Mouse (Mus musculus): ENCODE data around the gene Lrmp. TPM values are rescaled to one million over a fixed set of nuclear protein-coding genes. Genes with fewer than 3 reads are reported as not detected.
"Not testable (repeated sequence)": the region's sequence is repeated elsewhere in the genome, so short reads cannot be mapped to it uniquely, and the experiment has no call there.

Gene Lrmp
- polyA plus RNA-seq, 1 experiment from 2014 or later, result 6.5 TPM

- H3K4me1 ChIP-seq (ENCODE audit: control insufficient read depth, insufficient read depth, low read length), result no peaks in the 10 kb centered on the region; the same call in 1 of the 2 replicates
- 0 out of 2 replicates have a peak, but pooled peaks cover 3% of the 10 kb centered on the region for H3K9me3 ChIP-seq (ENCODE audit: control insufficient read depth, low read depth, low read length)
- H3K27ac ChIP-seq (ENCODE audit: low read length), result no peak overlapping the region
- WGBS, result 78% methylated on average over 11 of the region's 11 CpGs
- H3K4me2 ChIP-seq (replicated peaks; ENCODE audit: low read depth, low read length), result no peak overlapping the region
- no peaks in the 10 kb centered on the region for H3K27me3 ChIP-seq (ENCODE audit: control insufficient read depth, insufficient read depth, low read length)
- no peaks in the 10 kb centered on the region for H3K36me3 ChIP-seq (ENCODE audit: control insufficient read depth, insufficient read depth, low read length)
- H3K4me3 ChIP-seq (ENCODE audit: low read depth, low read length), result no peak overlapping the region
- ATAC-seq (ENCODE audit: insufficient number of reproducible peaks, insufficient read depth, low FRiP score, low read depth), result no peak
- no peak overlapping the region for H3K9ac ChIP-seq (replicated peaks; ENCODE audit: low read depth, low read length)
Observed at GRCm38 (mm10) chr6:145123136-145124060, 7.9 kb downstream of the Lrmp start.

- Histone ChIP-seq H3K9me3 (ENCODE audit: control insufficient read depth, low read depth, low read length) (0 out of 2 replicates have a peak, but pooled peaks cover 3% of the 10 kb centered on the region), H3K4me2 (replicated peaks; ENCODE audit: low read depth, low read length) (no peak overlapping the region), H3K27ac (ENCODE audit: low read length) (no peak overlapping the region), H3K36me3 (ENCODE audit: control insufficient read depth, insufficient read depth, low read length) (no peaks in the 10 kb centered on the region), H3K9ac (replicated peaks; ENCODE audit: low read depth, low read length) (no peak overlapping the region), H3K27me3 (ENCODE audit: control insufficient read depth, insufficient read depth, low read length) (no peaks in the 10 kb centered on the region), H3K4me3 (ENCODE audit: low read depth, low read length) (no peak overlapping the region), H3K4me1 (ENCODE audit: control insufficient read depth, insufficient read depth, low read length) (no peaks in the 10 kb centered on the region; the same call in 1 of the 2 replicates)
- no peak for ATAC-seq (ENCODE audit: insufficient number of reproducible peaks, insufficient read depth, low FRiP score, low read depth)
- 73% methylated on average over 1 of the region's 1 CpGs for WGBS
Observed at GRCm38 (mm10) chr6:145124621-145125020, 9.2 kb downstream of the Lrmp start.

- no peaks in the 10 kb centered on the region for H3K36me3 ChIP-seq (ENCODE audit: control insufficient read depth, insufficient read depth, low read length)
- 54% methylated on average over 7 of the region's 7 CpGs for WGBS
- H3K4me3 ChIP-seq (ENCODE audit: low read depth, low read length), result no peak overlapping the region
- H3K27ac ChIP-seq (ENCODE audit: low read length), result no peak overlapping the region
- H3K4me1 ChIP-seq (ENCODE audit: control insufficient read depth, insufficient read depth, low read length), result no peaks in the 10 kb centered on the region; the same call in 1 of the 2 replicates
- ATAC-seq (ENCODE audit: insufficient number of reproducible peaks, insufficient read depth, low FRiP score, low read depth), result no peak
- H3K9me3 ChIP-seq (ENCODE audit: control insufficient read depth, low read depth, low read length), result 0 out of 2 replicates have a peak, but pooled peaks cover 3% of the 10 kb centered on the region
- H3K4me2 ChIP-seq (replicated peaks; ENCODE audit: low read depth, low read length), result no peak overlapping the region
- H3K27me3 ChIP-seq (ENCODE audit: control insufficient read depth, insufficient read depth, low read length), result no peaks in the 10 kb centered on the region
- H3K9ac ChIP-seq (replicated peaks; ENCODE audit: low read depth, low read length), result no peak overlapping the region
Observed at GRCm38 (mm10) chr6:145125591-145126113, 10.2 kb downstream of the Lrmp start.

GRCm38 (mm10) chr6:145127652-145128051 lies 12.2 kb downstream of the Lrmp start:
- no peak for ATAC-seq (ENCODE audit: insufficient number of reproducible peaks, insufficient read depth, low FRiP score, low read depth)
- Histone ChIP-seq H3K4me2 (replicated peaks; ENCODE audit: low read depth, low read length) (no peak overlapping the region), H3K4me3 (ENCODE audit: low read depth, low read length) (no peak overlapping the region), H3K27me3 (ENCODE audit: control insufficient read depth, insufficient read depth, low read length) (no peaks in the 10 kb centered on the region), H3K9me3 (ENCODE audit: control insufficient read depth, low read depth, low read length) (0 out of 2 replicates have a peak, but pooled peaks cover 3% of the 10 kb centered on the region), H3K27ac (ENCODE audit: low read length) (no peak overlapping the region), H3K9ac (replicated peaks; ENCODE audit: low read depth, low read length) (no peak overlapping the region), H3K4me1 (ENCODE audit: control insufficient read depth, insufficient read depth, low read length) (no peaks in the 10 kb centered on the region), H3K36me3 (ENCODE audit: control insufficient read depth, insufficient read depth, low read length) (no peaks in the 10 kb centered on the region)
- WGBS, result 98% methylated on average over 3 of the region's 3 CpGs

- no peak overlapping the region for H3K4me3 ChIP-seq (ENCODE audit: low read depth, low read length)
- no peak for ATAC-seq (ENCODE audit: insufficient number of reproducible peaks, insufficient read depth, low FRiP score, low read depth)
- H3K27ac ChIP-seq (ENCODE audit: low read length), result no peak overlapping the region
- H3K9ac ChIP-seq (replicated peaks; ENCODE audit: low read depth, low read length), result no peak overlapping the region
- no peaks in the 10 kb centered on the region for H3K27me3 ChIP-seq (ENCODE audit: control insufficient read depth, insufficient read depth, low read length)
- WGBS, result 68% methylated on average over 4 of the region's 4 CpGs
- H3K4me2 ChIP-seq (replicated peaks; ENCODE audit: low read depth, low read length), result no peak overlapping the region
- H3K36me3 ChIP-seq (ENCODE audit: control insufficient read depth, insufficient read depth, low read length), result no peaks in the 10 kb centered on the region
- H3K4me1 ChIP-seq (ENCODE audit: control insufficient read depth, insufficient read depth, low read length), result no peaks in the 10 kb centered on the region
- 0 out of 2 replicates have a peak, but pooled peaks cover 3% of the 10 kb centered on the region for H3K9me3 ChIP-seq (ENCODE audit: control insufficient read depth, low read depth, low read length)
Observed at GRCm38 (mm10) chr6:145129563-145129962, 14.1 kb downstream of the Lrmp start.

GRCm38 (mm10) chr6:145131991-145132390 lies 16.5 kb downstream of the Lrmp start:
- H3K4me1 ChIP-seq (ENCODE audit: control insufficient read depth, insufficient read depth, low read length), result no peaks in the 10 kb centered on the region
- no peak overlapping the region for H3K4me2 ChIP-seq (replicated peaks; ENCODE audit: low read depth, low read length)
- no peaks in the 10 kb centered on the region for H3K27me3 ChIP-seq (ENCODE audit: control insufficient read depth, insufficient read depth, low read length)
- 0 out of 2 replicates have a peak, but pooled peaks cover 3% of the 10 kb centered on the region for H3K9me3 ChIP-seq (ENCODE audit: control insufficient read depth, low read depth, low read length)
- no peak overlapping the region for H3K27ac ChIP-seq (ENCODE audit: low read length)
- no peaks in the 10 kb centered on the region for H3K36me3 ChIP-seq (ENCODE audit: control insufficient read depth, insufficient read depth, low read length)
- ATAC-seq (ENCODE audit: insufficient number of reproducible peaks, insufficient read depth, low FRiP score, low read depth), result no peak
- WGBS, result 76% methylated on average over 5 of the region's 5 CpGs
- no peak overlapping the region for H3K9ac ChIP-seq (replicated peaks; ENCODE audit: low read depth, low read length)
- no peak overlapping the region for H3K4me3 ChIP-seq (ENCODE audit: low read depth, low read length)

GRCm38 (mm10) chr6:145132969-145133368 lies 17.5 kb downstream of the Lrmp start:
- H3K4me3 ChIP-seq (ENCODE audit: low read depth, low read length); H3K4me2 ChIP-seq (replicated peaks; ENCODE audit: low read depth, low read length); H3K27ac ChIP-seq (ENCODE audit: low read length); H3K4me1 ChIP-seq (ENCODE audit: control insufficient read depth, insufficient read depth, low read length); ATAC-seq (ENCODE audit: insufficient number of reproducible peaks, insufficient read depth, low FRiP score, low read depth); H3K36me3 ChIP-seq (ENCODE audit: control insufficient read depth, insufficient read depth, low read length); H3K27me3 ChIP-seq (ENCODE audit: control insufficient read depth, insufficient read depth, low read length); H3K9ac ChIP-seq (replicated peaks; ENCODE audit: low read depth, low read length); H3K9me3 ChIP-seq (ENCODE audit: control insufficient read depth, low read depth, low read length): not testable (repeated sequence)
- 71% methylated on average over 5 of the region's 5 CpGs for WGBS

- Histone ChIP-seq H3K4me3 (ENCODE audit: low read depth, low read length) (no peak overlapping the region), H3K9ac (replicated peaks; ENCODE audit: low read depth, low read length) (no peak overlapping the region), H3K36me3 (ENCODE audit: control insufficient read depth, insufficient read depth, low read length) (no peaks in the 10 kb centered on the region), H3K9me3 (ENCODE audit: control insufficient read depth, low read depth, low read length) (no peaks in the 10 kb centered on the region), H3K4me1 (ENCODE audit: control insufficient read depth, insufficient read depth, low read length) (no peaks in the 10 kb centered on the region), H3K27me3 (ENCODE audit: control insufficient read depth, insufficient read depth, low read length) (no peaks in the 10 kb centered on the region), H3K27ac (ENCODE audit: low read length) (no peak overlapping the region), H3K4me2 (replicated peaks; ENCODE audit: low read depth, low read length) (no peak overlapping the region)
- 63% methylated on average over 3 of the region's 3 CpGs for WGBS
- ATAC-seq (ENCODE audit: insufficient number of reproducible peaks, insufficient read depth, low FRiP score, low read depth), result no peak
Observed at GRCm38 (mm10) chr6:145135295-145135694, 19.8 kb downstream of the Lrmp start.

Measured in stomach, embryonic 14.5 days (tissue).